Mouse (Mus musculus) urinary bladder, postnatal 14 days (tissue): ENCODE measurements around the gene Mcl1.
"Not testable (repeated sequence)": the region's sequence is repeated elsewhere in the genome, so short reads cannot be mapped to it uniquely, and the experiment has no call there.

ENCODE experiments used
- DNase-seq: peaks from one replicate; pipeline ENCODE4 v3.0.0; 2021; ENCODE audit warnings: low spot score

Gene Mcl1

GRCm38 (mm10) chr3:95686492-95687167 lies 28.0 kb downstream of the Mcl1 start:
- peak; percentile 53 for DNase-seq

DNA sequence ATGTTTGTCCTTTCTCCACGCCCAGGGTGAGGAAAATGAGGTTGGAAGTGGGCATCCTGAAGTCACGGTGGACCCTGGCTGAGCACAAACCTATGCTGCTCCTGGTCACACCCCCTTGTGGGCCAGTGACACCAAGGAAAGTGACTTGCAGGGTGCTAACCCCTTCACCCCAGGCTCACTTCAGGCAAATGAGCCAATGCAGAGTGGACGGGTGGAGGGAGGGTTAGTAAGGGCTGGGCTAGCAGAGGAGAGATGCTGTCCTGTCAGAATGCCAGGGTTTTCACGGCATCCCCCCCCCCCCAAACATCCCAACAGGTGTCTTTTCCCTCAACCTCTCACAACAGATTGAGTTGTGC lies 28.6 kb downstream of the Mcl1 start:
- DNase-seq, result no peak

DNA sequence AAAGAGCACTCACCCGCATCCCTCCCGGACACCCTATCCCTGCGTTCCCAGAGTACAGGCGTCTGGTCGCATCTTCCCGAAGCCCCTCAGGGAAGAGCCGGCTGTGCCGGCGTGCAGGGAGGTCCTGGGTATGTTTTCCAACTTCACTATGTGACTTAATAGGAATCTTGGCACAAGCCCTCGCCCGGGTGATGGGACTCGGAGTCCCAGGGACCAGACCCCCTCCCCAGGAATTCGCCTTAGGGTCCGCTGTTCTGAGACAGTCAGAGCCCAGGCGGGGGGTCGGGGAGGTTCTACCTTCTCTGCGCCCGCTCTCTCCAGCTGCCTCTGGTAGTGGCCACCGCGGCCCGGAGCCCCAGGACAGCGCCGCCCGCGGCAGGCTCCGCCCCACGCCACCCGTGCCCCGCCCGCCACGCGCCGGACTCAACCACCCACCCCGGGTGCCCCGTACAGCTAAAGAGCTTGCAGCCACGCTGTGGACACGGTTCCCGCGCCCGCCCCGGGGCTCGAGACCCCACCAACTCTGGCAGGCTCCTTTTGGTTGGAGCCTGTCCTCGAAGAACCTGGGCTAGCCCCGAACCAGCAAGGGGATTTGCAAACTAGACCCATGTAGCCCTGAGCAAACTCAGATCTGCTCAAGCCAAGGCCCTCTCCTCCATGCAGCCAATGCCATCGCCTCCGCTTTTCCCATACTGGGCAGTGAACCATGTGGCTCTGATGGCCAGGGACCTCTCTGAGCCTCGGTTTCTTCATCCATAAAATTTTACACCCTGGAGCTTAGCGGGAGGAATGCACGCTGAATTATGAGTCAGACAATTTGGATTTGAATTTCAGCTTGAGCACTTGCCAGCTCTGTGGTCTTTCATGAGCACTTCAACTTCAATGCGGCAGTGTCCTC lies 29.2 kb downstream of the Mcl1 start, which contains the start of gene Adamtsl4:
Adamtsl4 (minus strand) TSS at position 394 of the 898 bp plus-strand sequence.
- peak; percentile 81 for DNase-seq

GRCm38 (mm10) chr3:95689171-95689915 lies 30.8 kb downstream of the Mcl1 start:
- no peak for DNase-seq

GRCm38 (mm10) chr3:95689940-95690339 lies 31.4 kb downstream of the Mcl1 start:
- DNase-seq, result no peak

- not testable (repeated sequence) for DNase-seq
Observed at GRCm38 (mm10) chr3:95690552-95690951, 32.0 kb downstream of the Mcl1 start.

DNA sequence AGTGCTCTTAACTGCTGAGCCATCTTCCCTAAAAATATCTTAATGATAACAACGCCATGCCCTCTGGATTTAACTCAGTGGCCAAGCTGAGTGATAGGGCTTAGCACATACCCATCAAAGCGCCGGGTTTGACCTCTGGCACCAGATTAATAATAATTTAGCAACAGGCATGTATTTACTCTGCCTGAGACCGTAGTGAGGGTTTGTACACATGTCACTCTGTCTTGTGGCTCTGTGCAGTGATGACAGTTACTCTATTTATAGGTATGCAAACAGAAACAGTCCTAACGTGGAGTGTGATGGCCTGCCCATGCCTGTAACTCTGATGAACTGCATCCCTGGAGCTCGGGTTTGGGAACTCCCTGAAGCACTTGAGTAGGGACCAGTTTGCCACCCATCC lies 34.1 kb downstream of the Mcl1 start:
- DNase-seq, result no peak

- no peak for DNase-seq
Observed at GRCm38 (mm10) chr3:95693821-95694807, 35.5 kb downstream of the Mcl1 start.

GRCm38 (mm10) chr3:95694808-95695703 lies 36.5 kb downstream of the Mcl1 start:
- no peak for DNase-seq

DNA sequence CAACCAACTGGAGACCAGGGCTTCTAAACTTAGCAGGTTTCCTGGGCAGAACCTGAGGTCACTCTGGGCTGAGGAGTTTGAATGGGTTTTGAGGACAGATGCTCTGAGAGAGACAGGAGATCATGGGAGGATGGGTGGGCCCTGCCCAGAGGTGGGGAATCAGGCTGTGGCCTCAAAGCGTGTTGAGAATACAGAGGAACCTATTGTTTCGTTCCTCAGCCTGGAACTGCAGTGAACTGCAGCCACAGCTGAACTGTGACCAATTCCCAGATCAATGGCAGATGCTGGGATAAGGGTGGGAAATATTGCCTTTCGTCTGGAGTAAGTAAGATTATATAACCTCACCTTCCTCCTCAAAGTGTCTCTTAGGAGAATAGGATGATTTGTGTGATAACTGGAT lies 37.2 kb downstream of the Mcl1 start:
- DNase-seq, result no peak

- peak; percentile 79 for DNase-seq
Observed at GRCm38 (mm10) chr3:95696360-95696759, 37.8 kb downstream of the Mcl1 start.

GRCm38 (mm10) chr3:95698286-95698685 lies 39.7 kb downstream of the Mcl1 start:
- no peak for DNase-seq

- no peak for DNase-seq
Observed at GRCm38 (mm10) chr3:95700233-95700681, 41.7 kb downstream of the Mcl1 start.

- DNase-seq, result no peak
Observed at GRCm38 (mm10) chr3:95701085-95701484, 42.5 kb downstream of the Mcl1 start.

GRCm38 (mm10) chr3:95701877-95702540 lies 43.4 kb downstream of the Mcl1 start:
- DNase-seq, result peak; percentile 84

GRCm38 (mm10) chr3:95703276-95703675 lies 44.7 kb downstream of the Mcl1 start:
- DNase-seq, result no peak

DNA sequence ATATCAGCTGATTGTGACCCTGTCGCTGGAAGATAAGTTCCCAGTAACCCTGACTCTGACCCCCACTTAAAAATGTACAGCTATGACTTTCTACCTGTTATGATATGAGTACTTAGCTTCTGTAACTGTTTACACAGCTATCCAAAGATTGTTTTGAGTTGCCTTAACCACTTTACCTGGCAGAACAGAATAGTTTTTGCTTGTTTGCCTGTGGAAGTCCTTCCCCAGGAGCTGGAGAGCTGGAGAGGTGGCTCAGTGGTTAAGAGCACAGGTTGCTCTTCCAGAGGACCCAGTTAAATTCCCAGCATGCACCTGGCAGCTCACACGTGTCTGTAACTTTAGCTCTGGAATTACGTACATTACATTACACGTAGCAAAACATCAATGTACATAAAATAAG lies 46.0 kb downstream of the Mcl1 start:
- DNase-seq, result no peak

DNA sequence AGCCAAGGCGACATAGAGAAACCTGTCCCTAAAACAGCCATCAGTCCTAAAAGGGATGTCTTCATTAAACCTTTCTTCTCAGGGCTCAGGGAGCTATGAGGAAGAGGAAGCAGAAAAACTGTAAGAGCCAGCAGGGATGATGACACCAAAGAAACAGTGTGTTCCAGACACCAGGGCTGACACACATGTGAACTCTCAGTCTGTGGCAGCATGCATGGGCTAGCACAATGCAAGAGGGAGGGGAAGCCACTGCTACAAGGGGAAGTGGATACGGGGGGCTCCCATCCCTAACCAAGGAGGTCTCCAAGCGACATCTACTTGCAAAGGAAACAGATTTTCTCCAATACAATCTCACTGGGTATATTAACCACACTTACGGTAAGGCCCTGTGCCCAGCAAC lies 47.7 kb downstream of the Mcl1 start:
- no peak for DNase-seq

- no peak for DNase-seq
Observed at GRCm38 (mm10) chr3:95707497-95707896, 48.9 kb downstream of the Mcl1 start.

GRCm38 (mm10) chr3:95709044-95709443 lies 50.5 kb downstream of the Mcl1 start:
- no peak for DNase-seq
